Comparison of ENCODE assay signal across 13 mouse cellular contexts in genomic region chr5:30625379-30625778, GRCm38 (mm10). TPM values are rescaled to one million over a fixed set of nuclear protein-coding genes. Genes with fewer than 3 reads are reported as not detected.
"Had no signal": no experiment of that assay in that cellular context is flagged by ENCODE, and none has a peak within 500 bp of the region (broad histone marks: within the 10 kb centered on the region; RNA-seq: fewer than 3 reads in every experiment).

No protein-coding gene starts in this region.

- H3K36me3 ChIP-seq: midbrain, embryonic 13.5 days; midbrain, embryonic 15.5 days; neural tube, embryonic 12.5 days; stomach, embryonic 15.5 days had no signal

- ATAC-seq: midbrain, embryonic 13.5 days; midbrain, embryonic 15.5 days had no signal

- H3K9ac ChIP-seq: lung, embryonic 14.5 days; midbrain, embryonic 13.5 days; midbrain, embryonic 15.5 days; neural tube, embryonic 12.5 days; stomach, embryonic 15.5 days had no signal

- H3K4me3 ChIP-seq: megakaryocyte, embryonic 14.5 days; midbrain, embryonic 13.5 days; midbrain, embryonic 15.5 days; neural tube, embryonic 12.5 days; stomach, embryonic 15.5 days had no signal

- H3K27ac ChIP-seq: midbrain, embryonic 13.5 days; midbrain, embryonic 15.5 days; neural tube, embryonic 12.5 days; stomach, embryonic 15.5 days had no signal

- H3K4me2 ChIP-seq: lung, embryonic 14.5 days; midbrain, embryonic 11.5 days; midbrain, embryonic 13.5 days; midbrain, embryonic 15.5 days; neural tube, embryonic 12.5 days; stomach, embryonic 15.5 days had no signal

- H3K9me3 ChIP-seq: midbrain, embryonic 13.5 days; midbrain, embryonic 15.5 days; neural tube, embryonic 12.5 days; stomach, embryonic 15.5 days had no signal

- DNase-seq: lung, postnatal 14 days; right cerebral cortex, postnatal 14 days; thymus, adult 18-20 months; thymus, postnatal 14 days; thymus, postnatal 36 days had no signal

RNA-seq across cellular contexts. Expression of gene Kcnk3, which starts 37.4 kb away (rescaled TPM):
- total RNA-seq: neutrophil, adult 5-6 weeks had no signal
